Mouse (Mus musculus) embryonic facial prominence, embryonic 13.5 days (tissue): ENCODE results near the gene Cfap58. TPM values are rescaled to one million over a fixed set of nuclear protein-coding genes. Genes with fewer than 3 reads are reported as not detected.

Source experiments
- microRNA-seq: library from miRNA; unstranded; fragments of <30 nt; microRNA quantifications from one replicate; pipeline ENCODE4, GENCODE M21; 2016
- polyA plus RNA-seq: library from polyadenylated mRNA; unstranded; fragments of >200 nt; fragmentation: Nextera tagmentation; extraction: Ambion mirVana; gene quantifications from 2 replicates; pipeline ENCODE4 v1.2.1, GENCODE M21; 2015

Cfap58 gene
- polyA plus RNA-seq, 1 experiment from 2014 or later: 0.17 TPM

Small RNA genes within 50 kb of the gene (microRNA-seq; reads per million reads assigned to microRNA genes)
- gene Gm22240: not detected

Other genes starting within 250 kb of the Cfap58 start
- gene Col17a1, start 245.6 kb upstream of the Cfap58 start, polyA plus RNA-seq: 22.9 and 26.3 TPM in 2 replicates
- gene Sfr1, start 206.0 kb upstream of the Cfap58 start, polyA plus RNA-seq: 283 and 318 TPM in 2 replicates
- 138 and 149 TPM in 2 replicates for gene Gsto1, start 82.7 kb upstream of the Cfap58 start, polyA plus RNA-seq
- gene Gsto2, start 72.1 kb upstream of the Cfap58 start, polyA plus RNA-seq: 1.5 and 2.4 TPM in 2 replicates
- gene Cfap43, start 18.4 kb upstream of the Cfap58 start, polyA plus RNA-seq: 0.20 and 0.29 TPM in 2 replicates
- gene Itprip, start 18.4 kb upstream of the Cfap58 start, polyA plus RNA-seq: 14.4 and 16.5 TPM in 2 replicates